Mouse (Mus musculus): ENCODE measurements around the gene Taar7f. TPM values are rescaled to one million over a fixed set of nuclear protein-coding genes. Genes with fewer than 3 reads are reported as not detected.

The Taar7f gene
- polyA plus RNA-seq, 1 experiment, result not detected

Other genes with a start within 250 kb of the Taar7f start
- gene Vnn3, start 198.0 kb upstream of the Taar7f start, polyA plus RNA-seq (2012; rRNA removed), result 0.29 and 0.71 TPM in 2 replicates
- 58.1 and 174 TPM in 2 replicates for gene Vnn1, start 154.8 kb upstream of the Taar7f start, polyA plus RNA-seq (2012; rRNA removed)
- gene Taar1, start 129.2 kb upstream of the Taar7f start, polyA plus RNA-seq (2012; rRNA removed), result not detected in 2 replicates
- not detected in 2 replicates for gene Taar2, start 110.9 kb upstream of the Taar7f start, polyA plus RNA-seq (2012; rRNA removed)
- gene Taar3, start 100.0 kb upstream of the Taar7f start, polyA plus RNA-seq (2012; rRNA removed), result not detected in 2 replicates
- not detected in 2 replicates for gene Taar4, start 89.0 kb upstream of the Taar7f start, polyA plus RNA-seq (2012; rRNA removed)
- gene Taar5, start 78.8 kb upstream of the Taar7f start, polyA plus RNA-seq (2012; rRNA removed), result not detected in 2 replicates
- not detected in 2 replicates for gene Taar6, start 63.9 kb upstream of the Taar7f start, polyA plus RNA-seq (2012; rRNA removed)
- not detected in 2 replicates for gene Taar7a, start 56.0 kb upstream of the Taar7f start, polyA plus RNA-seq (2012; rRNA removed)
- gene Taar7b, start 49.6 kb upstream of the Taar7f start, polyA plus RNA-seq (2012; rRNA removed), result not detected in 2 replicates
- gene Taar7d, start 22.3 kb upstream of the Taar7f start, polyA plus RNA-seq (2012; rRNA removed), result not detected in 2 replicates
- gene Taar7e, start 11.9 kb upstream of the Taar7f start, polyA plus RNA-seq (2012; rRNA removed), result not detected in 2 replicates
- not detected in 2 replicates for gene Taar8a, start 27.0 kb downstream of the Taar7f start, polyA plus RNA-seq (2012; rRNA removed)
- not detected in 2 replicates for gene Taar8b, start 42.8 kb downstream of the Taar7f start, polyA plus RNA-seq (2012; rRNA removed)
- not detected in 2 replicates for gene Taar8c, start 52.4 kb downstream of the Taar7f start, polyA plus RNA-seq (2012; rRNA removed)
- gene Taar9, start 60.0 kb downstream of the Taar7f start, polyA plus RNA-seq (2012; rRNA removed), result not detected in 2 replicates
- 71.2 and 112 TPM in 2 replicates for gene Stx7, start 99.8 kb downstream of the Taar7f start, polyA plus RNA-seq (2012; rRNA removed)
- 2.0 and 2.4 TPM in 2 replicates for gene Moxd1, start 174.0 kb downstream of the Taar7f start, polyA plus RNA-seq (2012; rRNA removed)

Measured in large intestine, adult 2 months (tissue).